Mouse (Mus musculus) retina, postnatal 7 days (tissue): Measurements from ENCODE around the gene B430305J03Rik.
A peak's percentile ranks its signal among the peaks of the same experiment; 100 is the strongest.

Experiments used
- DNase-seq: peaks from one replicate; pipeline ENCODE4 v3.0.0-alpha.2; 2012; ENCODE audit warnings: low read depth, low spot score

B430305J03Rik gene

GRCm38 (mm10) chr3:61365779-61366373, at the start of gene B430305J03Rik:
TSS of gene B430305J03Rik (minus strand) at chr3:61365951.
- DNase-seq: no peak

- DNase-seq: no peak
Measured at GRCm38 (mm10) chr3:61409683-61410082, 43.9 kb upstream of the B430305J03Rik start.

- DNase-seq: no peak
Measured at GRCm38 (mm10) chr3:61406921-61407320, 41.2 kb upstream of the B430305J03Rik start.

- DNase-seq: no peak
Measured at GRCm38 (mm10) chr3:61400823-61401387, 35.2 kb upstream of the B430305J03Rik start.

GRCm38 (mm10) chr3:61396728-61397127, 31.0 kb upstream of the B430305J03Rik start:
- no peak for DNase-seq

- no peak for DNase-seq
Measured at GRCm38 (mm10) chr3:61395382-61395781, 29.6 kb upstream of the B430305J03Rik start.

- no peak for DNase-seq
Measured at GRCm38 (mm10) chr3:61393520-61393919, 27.8 kb upstream of the B430305J03Rik start.

GRCm38 (mm10) chr3:61392881-61393280, 27.1 kb upstream of the B430305J03Rik start:
- DNase-seq: no peak

- DNase-seq: no peak
Measured at GRCm38 (mm10) chr3:61391564-61391963, 25.8 kb upstream of the B430305J03Rik start.

GRCm38 (mm10) chr3:61386368-61386767, 20.6 kb upstream of the B430305J03Rik start:
- DNase-seq: no peak

GRCm38 (mm10) chr3:61376001-61376400, 10.2 kb upstream of the B430305J03Rik start:
- no peak for DNase-seq

- no peak for DNase-seq
Measured at GRCm38 (mm10) chr3:61368446-61368845, 2.7 kb upstream of the B430305J03Rik start.

GRCm38 (mm10) chr3:61364978-61365778, 573 bp downstream of the B430305J03Rik start:
- DNase-seq: peak; percentile 20

- DNase-seq: no peak
Measured at GRCm38 (mm10) chr3:61364661-61364977, 1.1 kb downstream of the B430305J03Rik start.

GRCm38 (mm10) chr3:61363989-61364660, 1.6 kb downstream of the B430305J03Rik start:
- peak; percentile 91 for DNase-seq

- peak; percentile 83 for DNase-seq
Measured at GRCm38 (mm10) chr3:61363161-61363988, 2.4 kb downstream of the B430305J03Rik start.

GRCm38 (mm10) chr3:61362821-61363160, 3.0 kb downstream of the B430305J03Rik start:
- no peak for DNase-seq

GRCm38 (mm10) chr3:61361338-61361737, 4.4 kb downstream of the B430305J03Rik start, which contains the start of gene Rap2b:
TSS of gene Rap2b (plus strand) at chr3:61361638.
- DNase-seq: no peak

GRCm38 (mm10) chr3:61358756-61359293, 6.9 kb downstream of the B430305J03Rik start:
- no peak for DNase-seq

GRCm38 (mm10) chr3:61358107-61358506, 7.6 kb downstream of the B430305J03Rik start:
- no peak for DNase-seq

- DNase-seq: no peak
Measured at GRCm38 (mm10) chr3:61355464-61355863, 10.3 kb downstream of the B430305J03Rik start.
